Mouse (Mus musculus) MEL (cell line): Measurements from ENCODE around the gene Vwa3a. TPM values are rescaled to one million over a fixed set of nuclear protein-coding genes. Genes with fewer than 3 reads are reported as not detected.

Experiments
- DNase-seq: peaks from one replicate; pipeline ENCODE4 v3.0.0; 2011; ENCODE audit warnings: low read depth, low spot score
- H3K27ac ChIP-seq: 2 replicates; pipeline ENCODE4 v1.5.1; 2012; ENCODE audit warnings: low read depth, mild to moderate bottlenecking, control low read depth, low read length, moderate library complexity; ENCODE audit not compliant: control insufficient read depth
- H3K27me3 ChIP-seq, 2 experiments: fragments of 150-350 bp in 1 of 2; sonication (generic) in 1 of 2; 2 replicates each; pipeline ENCODE4 v1.6.1; 2012; ENCODE audit warnings: low read length in 2 of 2, mild to moderate bottlenecking in 2 of 2, improper control_type of control experiment in 1 of 2, moderate library complexity in 1 of 2; ENCODE audit not compliant: insufficient read depth in 2 of 2, control insufficient read depth in 1 of 2
- H3K36me3 ChIP-seq, 2 experiments: 2 replicates each; pipeline ENCODE4 v1.6.1; 2012 to 2014; ENCODE audit warnings: low read length in 2 of 2, improper control_type of control experiment in 1 of 2, inconsistent platforms in 1 of 2, mild to moderate bottlenecking in 1 of 2; ENCODE audit not compliant: insufficient read depth in 2 of 2, control insufficient read depth in 1 of 2
- H3K4me1 ChIP-seq, 2 experiments: fragments of 150-350 bp in 1 of 2; sonication (generic) in 1 of 2; 2 replicates each; pipeline ENCODE4 v1.6.1; 2012; ENCODE audit warnings: low read length in 2 of 2, improper control_type of control experiment in 1 of 2, mild to moderate bottlenecking in 1 of 2; ENCODE audit not compliant: insufficient read depth in 2 of 2, control insufficient read depth in 1 of 2
- H3K4me3 ChIP-seq, 2 experiments: fragments of 150-350 bp in 1 of 2; sonication (generic) in 1 of 2; 2 replicates each; pipeline ENCODE4 v1.5.1; 2012; ENCODE audit warnings: low read depth in 2 of 2, low read length in 2 of 2, mild to moderate bottlenecking in 2 of 2, moderate library complexity in 2 of 2, control low read depth in 1 of 2, improper control_type of control experiment in 1 of 2; ENCODE audit not compliant: control insufficient read depth in 1 of 2, insufficient read depth in 1 of 2
- H3K79me2 ChIP-seq: 2 replicates; pipeline ENCODE4 v1.6.1; 2012; ENCODE audit warnings: mild to moderate bottlenecking, low read length, moderate library complexity; ENCODE audit not compliant: control insufficient read depth, poor library complexity, insufficient read depth
- H3K9ac ChIP-seq: 2 replicates; pipeline ENCODE4 v1.6.1; 2012; ENCODE audit warnings: low read depth, mild to moderate bottlenecking, control low read depth, low read length, moderate library complexity; ENCODE audit not compliant: control insufficient read depth, poor library complexity, severe bottlenecking
- H3K9me3 ChIP-seq: fragments of 150-350 bp; sonication (generic); replicated peaks from 2 replicates; pipeline ENCODE4 v1.6.1; 2012; ENCODE audit warnings: mild to moderate bottlenecking, low read length, improper control_type of control experiment, moderate library complexity; ENCODE audit not compliant: insufficient read depth
- CHD1 ChIP-seq: IDR thresholded peaks from 2 replicates; pipeline ENCODE4 v1.6.1; 2012; ENCODE audit warnings: low read depth, mild to moderate bottlenecking, inconsistent platforms, low read length, improper control_type of control experiment
- CHD2 ChIP-seq: IDR thresholded peaks from 2 replicates; pipeline ENCODE4 v1.6.1; 2011; ENCODE audit warnings: low read length, improper control_type of control experiment
- E2F4 ChIP-seq: IDR thresholded peaks from 2 replicates; pipeline ENCODE4 v1.6.1; 2011; ENCODE audit warnings: low read depth, low read length, improper control_type of control experiment, borderline replicate concordance
- EP300 ChIP-seq, 2 experiments: IDR thresholded peaks; 2 replicates each; pipeline ENCODE4 v1.6.1; 2011; ENCODE audit warnings: improper control_type of control experiment in 2 of 2, low read length in 2 of 2, low read depth in 1 of 2, mild to moderate bottlenecking in 1 of 2
- JUND ChIP-seq: IDR thresholded peaks from 2 replicates; pipeline ENCODE4 v1.6.1; 2011; ENCODE audit warnings: low read depth, mild to moderate bottlenecking, improper control_type of control experiment, low read length
- MAFK ChIP-seq: IDR thresholded peaks from 2 replicates; pipeline ENCODE4 v1.6.1; 2011; ENCODE audit warnings: low read depth, mild to moderate bottlenecking, low read length, improper control_type of control experiment, borderline replicate concordance
- MAX ChIP-seq: IDR thresholded peaks from 2 replicates; pipeline ENCODE4 v1.6.1; 2011; ENCODE audit warnings: low read length, improper control_type of control experiment
- MYB ChIP-seq: IDR thresholded peaks from 2 replicates; pipeline ENCODE4 v1.6.1; 2011; ENCODE audit warnings: mild to moderate bottlenecking, low read depth, low read length, improper control_type of control experiment
- NELFE ChIP-seq: IDR thresholded peaks from 2 replicates; pipeline ENCODE4 v1.6.1; 2011; ENCODE audit warnings: low read depth, low read length, improper control_type of control experiment
- POLR2A ChIP-seq, 2 experiments: IDR thresholded peaks; 2 replicates each; pipeline ENCODE4 v1.6.1; 2011 to 2012; ENCODE audit warnings: low read length in 2 of 2, mild to moderate bottlenecking in 2 of 2, control low read depth in 1 of 2, improper control_type of control experiment in 1 of 2, low read depth in 1 of 2, moderate library complexity in 1 of 2; ENCODE audit not compliant: control insufficient read depth in 1 of 2, insufficient read depth in 1 of 2, poor library complexity in 1 of 2
- POLR2AphosphoS5 ChIP-seq: IDR thresholded peaks from 2 replicates; pipeline ENCODE4 v1.6.1; 2012; ENCODE audit warnings: low read depth, borderline replicate concordance, mild to moderate bottlenecking, inconsistent platforms, low read length, moderate library complexity, mixed read lengths
- SMC3 ChIP-seq: IDR thresholded peaks from 2 replicates; pipeline ENCODE4 v1.6.1; 2011; ENCODE audit warnings: low read depth, low read length, improper control_type of control experiment
- TBP ChIP-seq: IDR thresholded peaks from 2 replicates; pipeline ENCODE4 v1.8.0; 2011; ENCODE audit warnings: low read depth, low read length, improper control_type of control experiment
- USF2 ChIP-seq, 2 experiments: IDR thresholded peaks; 2 replicates each; pipeline ENCODE4 v1.6.1; 2011 to 2012; ENCODE audit warnings: improper control_type of control experiment in 2 of 2, low read length in 2 of 2, borderline replicate concordance in 1 of 2, inconsistent platforms in 1 of 2, low read depth in 1 of 2, mild to moderate bottlenecking in 1 of 2; ENCODE audit not compliant: insufficient read depth in 1 of 2
- ZC3H11A ChIP-seq: IDR thresholded peaks from 2 replicates; pipeline ENCODE4 v1.6.1; 2012; ENCODE audit warnings: low read depth, mild to moderate bottlenecking, inconsistent platforms, low read length, improper control_type of control experiment
- ZKSCAN1 ChIP-seq: IDR thresholded peaks from 2 replicates; pipeline ENCODE4 v1.6.1; 2012; ENCODE audit warnings: low read depth, mild to moderate bottlenecking, inconsistent platforms, low read length, improper control_type of control experiment, moderate library complexity
- ZNF384 ChIP-seq: IDR thresholded peaks from 2 replicates; pipeline ENCODE4 v1.6.1; 2012; ENCODE audit warnings: low read depth, mild to moderate bottlenecking, inconsistent platforms, low read length, improper control_type of control experiment
- polyA plus RNA-seq, 2 experiments: library from polyadenylated mRNA; stranded (reverse) in 1 of 2; unstranded in 1 of 2; fragments of >175 nt in 1 of 2; fragments of >200 nt in 1 of 2; gene quantifications; 2 replicates each; pipeline versions ENCODE4 v1.2.1 to v1.2.4; 2012; ENCODE audit warnings: low replicate concordance in 2 of 2, low read depth in 1 of 2; ENCODE audit not compliant: insufficient read length in 2 of 2, insufficient read depth in 1 of 2, missing spikeins in 1 of 2
- total RNA-seq: library from RNA; depleted of rRNA; stranded (reverse); fragments of 300-350 nt; gene quantifications from 2 replicates; pipeline ENCODE4 v1.2.3, GENCODE M21; 2012

Vwa3a gene
- total and polyA plus RNA-seq, 3 experiments: not detected

GRCm38 (mm10) chr7:120835449-120836359, 96.6 kb downstream of the Vwa3a start (continued):
- TF ChIP-seq POLR2AphosphoS5 (no peak), MAFK (peak; percentile 99), MYB (no peak), CHD2 (no peak), MAX (peak; percentile 83), POLR2A (IDR thresholded peaks at IDR 0.05; ENCODE audit: control insufficient read depth in 1 of 2, insufficient read depth in 1 of 2, low read depth in 1 of 2, low read length in 2 of 2, poor library complexity in 1 of 2) (peak; percentile 25 to 28; a peak in 2 of 4 replicates), CHD1 (peak; percentile 90; the same call in 1 of the 2 replicates), USF2 (IDR thresholded peaks at IDR 0.05; ENCODE audit: borderline replicate concordance in 1 of 2, insufficient read depth in 1 of 2, low read depth in 1 of 2, low read length in 2 of 2) (no peak), ZKSCAN1 (no peak), SMC3 (peak; percentile 96)

GRCm38 (mm10) chr7:120836361-120836760, 97.2 kb downstream of the Vwa3a start:
- Histone ChIP-seq H3K9ac (peak overlapping the region; percentile 80), H3K36me3 (peaks cover 0 to 10% of the 10 kb centered on the region in 2 experiments; a peak in 2 of 4 replicates), H3K27ac (no peak overlapping the region), H3K79me2 (peaks cover 1% of the 10 kb centered on the region; the same call in 1 of the 2 replicates), H3K27me3 (no peaks in the 10 kb centered on the region), H3K9me3 (no peaks in the 10 kb centered on the region), H3K4me3 (peak overlapping the region; percentile 57 to 99), H3K4me1 (peaks cover 5 to 17% of the 10 kb centered on the region in 2 experiments)
- DNase-seq: peak; percentile 88
- no peak for TF ChIP-seq EP300 (IDR thresholded peaks at IDR 0.05; ENCODE audit: low read depth in 1 of 2, low read length in 2 of 2)
- no peak for TF ChIP-seq JUND
- TF ChIP-seq ZNF384: no peak
- no peak for TF ChIP-seq ZC3H11A
- no peak for TF ChIP-seq POLR2AphosphoS5
- TF ChIP-seq TBP: peak; percentile 82
- no peak for TF ChIP-seq NELFE
- TF ChIP-seq E2F4: no peak
